Mouse (Mus musculus) limb, embryonic 14.5 days (tissue): ENCODE measurements at regions not wholly inside any gene's neighbourhood (a gene's known extent, or its start where the extent isn't known, plus 50 kb on each side); places are given as distances from the start of the nearest gene placed in this dataset.

Experiments used
- ATAC-seq: fragments of 200-750 bp; cut with Nextera tagmentation; 2 replicates; pipeline ENCODE4 v1.8.0; 2017; ENCODE audit warnings: low read depth, moderate number of reproducible peaks, moderate TSS enrichment; ENCODE audit not compliant: low FRiP score
- DNase-seq: peaks from one replicate; pipeline ENCODE4 v3.0.0-alpha.2; 2015; ENCODE audit warnings: low spot score
- H3K27ac ChIP-seq: fragments of 300-500 bp; sonication (generic); replicated peaks from 2 replicates; pipeline ENCODE4 v1.5.1; 2014; ENCODE audit warnings: low read depth, mild to moderate bottlenecking, low read length, moderate library complexity, mixed read lengths
- H3K27me3 ChIP-seq: fragments of 300-500 bp; sonication (generic); 2 replicates; pipeline ENCODE4 v1.6.1; 2014; ENCODE audit warnings: low read length, mixed read lengths; ENCODE audit not compliant: control insufficient read depth, insufficient read depth
- H3K36me3 ChIP-seq: fragments of 300-500 bp; sonication (generic); 2 replicates; pipeline ENCODE4 v1.6.1; 2014; ENCODE audit warnings: mild to moderate bottlenecking, low read length, moderate library complexity, mixed read lengths; ENCODE audit not compliant: control insufficient read depth, insufficient read depth
- H3K4me1 ChIP-seq: fragments of 300-500 bp; sonication (generic); 2 replicates; pipeline ENCODE4 v1.6.1; 2014; ENCODE audit warnings: antibody characterized with exemption, low read length, mixed read lengths; ENCODE audit not compliant: control insufficient read depth, insufficient read depth
- H3K4me2 ChIP-seq: fragments of 300-500 bp; sonication (generic); replicated peaks from 2 replicates; pipeline ENCODE4 v1.6.1; 2014; ENCODE audit warnings: low read depth, mild to moderate bottlenecking, low read length, moderate library complexity; ENCODE audit not compliant: severe bottlenecking
- H3K4me3 ChIP-seq: fragments of 300-500 bp; sonication (generic); replicated peaks from 2 replicates; pipeline ENCODE4 v1.5.1; 2014; ENCODE audit warnings: low read length
- H3K9ac ChIP-seq: fragments of 300-500 bp; sonication (generic); 2 replicates; pipeline ENCODE4 v1.6.1; 2014; ENCODE audit warnings: mild to moderate bottlenecking, low read depth, low read length, moderate library complexity; ENCODE audit not compliant: severe bottlenecking
- H3K9me3 ChIP-seq: fragments of 300-500 bp; sonication (generic); 2 replicates; pipeline ENCODE4 v1.6.1; 2016; ENCODE audit warnings: low read length; ENCODE audit not compliant: control insufficient read depth
- POLR2A ChIP-seq: fragments of 200-500 bp; IDR thresholded peaks from 2 replicates; pipeline ENCODE4 v1.8.0; 2012; ENCODE audit warnings: inconsistent platforms, mild to moderate bottlenecking, moderate library complexity, borderline replicate concordance; ENCODE audit not compliant: insufficient read depth, insufficient read length; ENCODE audit errors: extremely low read depth
- WGBS: fragments of 180-500 bp; shearing (Covaris S2); extraction: QIAGEN DNeasy Blood & Tissue Kit; methylation state at CpG from one replicate; pipeline ENCODE4 v1.1.7; 2014; 5-methylcytosine and 5-hydroxymethylcytosine counted together

GRCm38 (mm10) chr7:83161226-83161625 is 294.1 kb downstream of the Mex3b start:
- DNase-seq: no peak
- H3K27ac ChIP-seq: no peak overlapping the region
- no peak for ATAC-seq
- H3K27me3 ChIP-seq: no peaks in the 10 kb centered on the region
- no peak for TF ChIP-seq POLR2A
- no peak overlapping the region for H3K4me3 ChIP-seq
- 0 out of 2 replicates have a peak, but pooled peaks cover 3% of the 10 kb centered on the region for H3K4me1 ChIP-seq
- 62% methylated on average over 2 of the region's 2 CpGs for WGBS
- H3K9me3 ChIP-seq: no peaks in the 10 kb centered on the region
- no peak overlapping the region for H3K4me2 ChIP-seq
- H3K9ac ChIP-seq: no peak overlapping the region
- H3K36me3 ChIP-seq: no peaks in the 10 kb centered on the region

- Histone ChIP-seq H3K4me2 (no peak overlapping the region), H3K27ac (no peak overlapping the region), H3K9me3 (no peaks in the 10 kb centered on the region), H3K4me3 (no peak overlapping the region), H3K27me3 (no peaks in the 10 kb centered on the region), H3K9ac (no peak overlapping the region), H3K4me1 (0 out of 2 replicates have a peak, but pooled peaks cover 3% of the 10 kb centered on the region), H3K36me3 (no peaks in the 10 kb centered on the region)
- TF ChIP-seq POLR2A: no peak
- WGBS: 82% methylated on average over 3 of the region's 3 CpGs
- no peak for ATAC-seq
- no peak for DNase-seq
These were observed 295.7 kb downstream of the Mex3b start for GRCm38 (mm10) chr7:83162868-83163267.

GRCm38 (mm10) chr7:83179403-83179802 is 312.3 kb downstream of the Mex3b start:
- DNase-seq (no peak), ATAC-seq (no peak)
- Histone ChIP-seq H3K27ac (no peak overlapping the region), H3K27me3 (no peaks in the 10 kb centered on the region), H3K4me3 (no peak overlapping the region), H3K4me1 (no peaks in the 10 kb centered on the region), H3K9ac (no peak overlapping the region), H3K36me3 (no peaks in the 10 kb centered on the region), H3K4me2 (no peak overlapping the region), H3K9me3 (no peaks in the 10 kb centered on the region)
- no peak for TF ChIP-seq POLR2A
- WGBS: 88% methylated on average over 1 of the region's 1 CpGs

- H3K4me1 ChIP-seq: no peaks in the 10 kb centered on the region
- H3K4me3 ChIP-seq: no peak overlapping the region
- DNase-seq: no peak
- no peak overlapping the region for H3K4me2 ChIP-seq
- H3K9me3 ChIP-seq: no peaks in the 10 kb centered on the region
- no peak for TF ChIP-seq POLR2A
- H3K36me3 ChIP-seq: no peaks in the 10 kb centered on the region
- no peak for ATAC-seq
- 89% methylated on average over 9 of the region's 9 CpGs for WGBS
- no peak overlapping the region for H3K27ac ChIP-seq
- no peaks in the 10 kb centered on the region for H3K27me3 ChIP-seq
- no peak overlapping the region for H3K9ac ChIP-seq
These were observed 319.2 kb downstream of the Mex3b start for GRCm38 (mm10) chr7:83186341-83186740.

- TF ChIP-seq POLR2A: no peak
- peaks cover 5% of the 10 kb centered on the region; the same call in 1 of the 2 replicates for H3K4me1 ChIP-seq
- H3K27me3 ChIP-seq: no peaks in the 10 kb centered on the region
- H3K9me3 ChIP-seq: no peaks in the 10 kb centered on the region
- H3K4me2 ChIP-seq: no peak overlapping the region
- no peaks in the 10 kb centered on the region for H3K36me3 ChIP-seq
- 40% methylated on average over 12 of the region's 12 CpGs for WGBS
- no peak overlapping the region for H3K9ac ChIP-seq
- H3K4me3 ChIP-seq: no peak overlapping the region
- H3K27ac ChIP-seq: no peak overlapping the region
- no peak for ATAC-seq
- DNase-seq: peak; percentile 25
These were observed 328.9 kb downstream of the Mex3b start for GRCm38 (mm10) chr7:83195896-83196537.
